Mouse (Mus musculus): ENCODE results near the gene Kat5. TPM values are rescaled to one million over a fixed set of nuclear protein-coding genes. Genes with fewer than 3 reads are reported as not detected.

Kat5 gene
- polyA plus RNA-seq, 1 experiment from 2014 or later: 56.5 TPM

DNA sequence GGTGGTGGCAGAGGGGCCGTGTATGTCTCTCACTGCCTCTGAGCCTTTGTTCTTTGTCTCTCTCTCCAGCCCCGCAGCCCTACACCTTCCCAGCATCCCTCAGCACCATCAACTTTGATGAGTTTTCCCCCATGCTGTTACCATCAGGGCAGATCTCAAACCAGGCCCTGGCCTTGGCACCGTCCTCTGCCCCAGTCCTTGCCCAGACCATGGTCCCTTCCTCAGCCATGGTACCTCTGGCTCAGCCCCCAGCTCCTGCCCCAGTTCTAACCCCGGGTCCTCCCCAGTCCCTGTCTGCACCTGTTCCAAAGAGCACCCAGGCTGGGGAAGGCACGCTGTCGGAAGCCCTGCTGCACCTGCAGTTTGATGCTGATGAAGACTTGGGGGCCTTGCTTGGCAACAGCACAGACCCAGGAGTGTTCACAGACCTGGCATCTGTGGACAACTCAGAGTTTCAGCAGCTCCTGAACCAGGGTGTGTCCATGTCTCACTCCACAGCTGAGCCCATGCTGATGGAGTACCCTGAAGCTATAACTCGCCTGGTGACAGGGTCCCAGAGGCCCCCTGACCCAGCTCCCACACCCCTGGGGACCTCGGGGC lies 36.8 kb upstream of the Kat5 start:
- ATAC-seq (no peak), DNase-seq (ENCODE audit: low read depth, low spot score) (no peak)
- POLR2A ChIA-PET: no interaction called here
- TF ChIP-seq CTCF (IDR thresholded peaks at IDR 0.05): no peak
- no peaks in the 10 kb centered on the region for H3K27me3 ChIP-seq
- in situ Hi-C loops (cut with MboI; ENCODE audit: low pct_unique_long_range_greater_than_20kb): no loop called here
- CTCF ChIA-PET: interaction anchor here (1.5 to 1.7 kb wide), 2 partner anchors 9 to 140 kb away, joined by 4 read pairs; no protein-coding TSS in a partner anchor

- in situ Hi-C loops (cut with MboI; ENCODE audit: low pct_unique_long_range_greater_than_20kb): no loop called here
- DNase-seq (ENCODE audit: low read depth, low spot score) (no peak), ATAC-seq (no peak)
- no peak for TF ChIP-seq CTCF (IDR thresholded peaks at IDR 0.05)
- H3K27me3 ChIP-seq: no peaks in the 10 kb centered on the region
- POLR2A ChIA-PET: interaction anchor here (0.6 kb wide), 1 partner anchor 23 kb away, joined by 3 read pairs; no protein-coding TSS in a partner anchor
- CTCF ChIA-PET: interaction anchor here (1.7 kb wide), 1 partner anchor 10 kb away, joined by 4 read pairs; no protein-coding TSS in a partner anchor
Measured at GRCm38 (mm10) chr19:5645280-5645679, 35.2 kb upstream of the Kat5 start.

GRCm38 (mm10) chr19:5641641-5642040 lies 31.6 kb upstream of the Kat5 start:
- no peak for TF ChIP-seq CTCF (IDR thresholded peaks at IDR 0.05)
- no peak for ATAC-seq
- CTCF ChIA-PET: no interaction called here

GRCm38 (mm10) chr19:5641021-5641420 lies 31.0 kb upstream of the Kat5 start:
- ChIA-PET POLR2A (interaction anchor here (1.1 kb wide), 1 partner anchor 20 kb away, joined by 3 read pairs; no protein-coding TSS in a partner anchor), CTCF (no interaction called here)
- no peaks in the 10 kb centered on the region for H3K27me3 ChIP-seq
- in situ Hi-C loops (cut with MboI; ENCODE audit: low pct_unique_long_range_greater_than_20kb): no loop called here
- TF ChIP-seq CTCF (IDR thresholded peaks at IDR 0.05): no peak
- ATAC-seq (no peak), DNase-seq (ENCODE audit: low read depth, low spot score) (no peak)

More at GRCm38 (mm10) chr19:5641641-5642040, 31.6 kb upstream of the Kat5 start:
- in situ Hi-C loops (cut with MboI; ENCODE audit: low pct_unique_long_range_greater_than_20kb): no loop called here
- no peaks in the 10 kb centered on the region for H3K27me3 ChIP-seq
- no peak for DNase-seq (ENCODE audit: low read depth, low spot score)
- POLR2A ChIA-PET: interaction anchor here (0.8 to 1.1 kb wide), 2 partner anchors 19 to 424 kb away, joined by 3 read pairs; no protein-coding TSS in a partner anchor

DNA sequence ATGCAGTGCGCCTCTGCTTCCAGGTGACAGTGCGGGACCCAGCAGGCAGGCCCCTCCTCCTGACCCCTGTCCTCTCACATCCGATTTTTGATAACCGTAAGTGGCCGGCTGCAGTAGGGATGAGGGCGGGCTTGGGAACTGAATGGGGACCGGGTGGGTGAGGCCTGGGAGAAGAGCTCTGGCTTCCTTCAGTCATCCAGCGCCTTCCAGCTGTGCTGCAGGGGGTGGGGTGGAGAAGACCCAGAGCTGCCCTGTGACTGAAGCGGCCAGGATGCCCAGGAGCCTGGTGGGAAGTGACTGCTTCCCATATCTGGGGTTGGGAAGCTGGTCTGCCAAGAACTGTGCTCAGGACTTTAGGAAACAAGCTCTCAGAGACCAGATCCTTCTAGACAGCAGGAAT lies 30.3 kb upstream of the Kat5 start:
- H3K27me3 ChIP-seq: no peaks in the 10 kb centered on the region
- ChIA-PET CTCF (no interaction called here), POLR2A (interaction anchor here (0.7 to 1.1 kb wide), 2 partner anchors 12 to 126 kb away, joined by 3 read pairs; no protein-coding TSS in a partner anchor)
- TF ChIP-seq CTCF (IDR thresholded peaks at IDR 0.05): no peak
- no peak for ATAC-seq
- in situ Hi-C loops (cut with MboI; ENCODE audit: low pct_unique_long_range_greater_than_20kb): no loop called here
- DNase-seq (ENCODE audit: low read depth, low spot score): no peak

GRCm38 (mm10) chr19:5638416-5639005 lies 28.5 kb upstream of the Kat5 start:
- DNase-seq (ENCODE audit: low read depth, low spot score) (no peak), ATAC-seq (no peak)
- ChIA-PET POLR2A (interaction anchor here (1.0 to 1.1 kb wide), 2 partner anchors 17 to 24 kb away, joined by 3 to 5 read pairs; no protein-coding TSS in a partner anchor), CTCF (no interaction called here)
- in situ Hi-C loops (cut with MboI; ENCODE audit: low pct_unique_long_range_greater_than_20kb): no loop called here
- no peak for TF ChIP-seq CTCF (IDR thresholded peaks at IDR 0.05)
- no peaks in the 10 kb centered on the region for H3K27me3 ChIP-seq

DNA sequence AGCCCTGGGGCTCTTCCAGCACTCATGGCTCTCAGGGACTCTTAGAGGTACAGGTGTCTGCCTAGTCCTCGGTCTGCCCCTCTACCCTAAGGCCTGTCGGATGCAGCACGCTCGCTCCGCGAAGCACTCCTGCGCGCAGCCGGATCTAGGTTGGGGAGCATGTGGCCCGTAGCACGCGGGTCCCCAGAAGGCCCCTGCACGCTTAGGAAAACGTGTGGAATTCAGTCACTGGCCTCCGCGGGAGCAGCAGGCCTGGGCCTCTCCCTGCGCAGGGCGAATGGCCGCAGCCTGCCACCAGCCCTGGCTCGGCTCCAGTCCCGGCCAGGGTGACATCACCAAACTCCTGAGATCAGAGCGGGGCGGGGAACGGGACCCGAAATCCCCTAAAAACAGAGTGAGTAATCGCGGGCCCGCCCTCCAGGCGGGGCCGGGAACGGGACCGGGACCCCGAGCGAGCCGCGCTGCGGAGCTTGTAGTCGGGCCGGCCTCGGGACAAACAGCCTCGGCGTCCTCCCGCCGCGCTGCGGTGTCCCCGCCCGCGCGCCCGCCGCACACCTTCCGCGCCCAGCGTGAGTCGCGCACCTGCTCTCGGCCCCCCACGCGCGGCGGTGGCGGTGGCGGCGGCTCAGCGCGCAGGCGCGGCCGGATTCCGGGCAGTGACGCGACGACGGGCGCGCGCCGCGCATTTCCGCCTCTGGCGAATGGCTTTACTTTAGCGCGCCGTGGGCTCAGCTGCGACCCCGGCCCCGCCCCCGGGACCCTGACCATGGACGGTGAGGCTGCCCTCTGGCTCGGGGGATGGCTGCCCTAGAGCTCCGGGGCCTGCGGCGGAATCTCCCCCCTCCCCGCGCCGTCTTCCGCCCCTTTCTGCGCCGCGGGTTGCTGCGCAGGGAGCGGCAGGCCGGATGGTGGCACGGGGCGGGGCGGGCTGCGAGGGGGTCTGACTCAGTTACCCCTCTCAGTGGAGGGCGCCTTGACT lies 27.3 kb upstream of the Kat5 start, which contains the start of gene Rela:
TSS of gene Rela (plus strand) at position 415 of the 979 bp plus-strand sequence.
- H3K27me3 ChIP-seq: no peaks in the 10 kb centered on the region
- DNase-seq (ENCODE audit: low read depth, low spot score) (peak; percentile 69), ATAC-seq (peak; percentile 72)
- in situ Hi-C loops (cut with MboI; ENCODE audit: low pct_unique_long_range_greater_than_20kb): no loop called here
- ChIA-PET CTCF (no interaction called here), POLR2A (interaction anchor here (0.7 to 1.9 kb wide), 9 partner anchors 11 to 369 kb away, joined by 3 to 6 read pairs (median 3); partner anchors contain the start of genes Map3k11 and Pcnx3)
- no peak for TF ChIP-seq CTCF (IDR thresholded peaks at IDR 0.05)

- CTCF ChIA-PET: no interaction called here
- DNase-seq (ENCODE audit: low read depth, low spot score): no peak
- no peaks in the 10 kb centered on the region for H3K27me3 ChIP-seq
- in situ Hi-C loops (cut with MboI; ENCODE audit: low pct_unique_long_range_greater_than_20kb): no loop called here
- POLR2A ChIA-PET: interaction anchor here (1.0 to 1.9 kb wide), 5 partner anchors 12 to 68 kb away, joined by 3 to 6 read pairs (median 3); partner anchors contain the start of genes Map3k11 and Pcnx3
- ATAC-seq: no peak
- TF ChIP-seq CTCF (IDR thresholded peaks at IDR 0.05): no peak
Measured at GRCm38 (mm10) chr19:5636571-5637041, 26.6 kb upstream of the Kat5 start.

- H3K27me3 ChIP-seq: no peaks in the 10 kb centered on the region
- DNase-seq (ENCODE audit: low read depth, low spot score) (no peak), ATAC-seq (no peak)
- TF ChIP-seq CTCF (IDR thresholded peaks at IDR 0.05): no peak
- in situ Hi-C loops (cut with MboI; ENCODE audit: low pct_unique_long_range_greater_than_20kb): no loop called here
- ChIA-PET CTCF (interaction anchor here (1.5 kb wide), 1 partner anchor 67 kb away, joined by 3 read pairs; no protein-coding TSS in a partner anchor), POLR2A (interaction anchor here (1.9 kb wide), 1 partner anchor 13 kb away, joined by 6 read pairs; no protein-coding TSS in a partner anchor)
Measured at GRCm38 (mm10) chr19:5636036-5636570, 26.1 kb upstream of the Kat5 start.

DNA sequence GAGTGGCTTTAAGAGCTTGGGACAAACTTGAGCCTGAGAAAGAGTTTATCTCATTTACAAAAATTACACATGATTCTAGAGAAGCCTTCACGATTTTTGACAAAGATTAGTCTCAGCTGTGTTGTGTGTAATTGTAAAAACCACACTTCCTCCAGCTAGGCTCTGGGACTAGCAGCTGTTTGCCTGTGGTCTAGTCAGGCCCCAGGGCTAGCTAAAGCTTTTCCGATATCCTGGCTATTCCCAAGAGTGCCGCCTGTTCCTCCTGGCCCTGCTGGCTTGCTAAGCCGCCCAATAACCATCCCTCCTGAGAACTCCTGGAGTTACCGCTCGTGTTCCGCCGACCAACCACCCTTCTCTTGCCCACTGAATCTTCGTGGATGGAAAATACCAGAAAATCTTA lies 22.1 kb upstream of the Kat5 start:
- ATAC-seq (no peak), DNase-seq (ENCODE audit: low read depth, low spot score) (no peak)
- H3K27me3 ChIP-seq: no peaks in the 10 kb centered on the region
- POLR2A ChIA-PET: no interaction called here
- TF ChIP-seq CTCF (IDR thresholded peaks at IDR 0.05): no peak
- in situ Hi-C loops (cut with MboI; ENCODE audit: low pct_unique_long_range_greater_than_20kb): no loop called here
- CTCF ChIA-PET: no interaction called here

Data from Patski (cell line).